Mouse (Mus musculus): ENCODE results near the gene Gm8298.

- TF ChIP-seq EP300 (IDR thresholded peaks at IDR 0.05; ENCODE audit: low read depth) (no peak), CTCF (IDR thresholded peaks at IDR 0.05; ENCODE audit: low read depth) (no peak)
Measured at GRCm38 (mm10) chr3:59924914-59925313, 64.1 kb downstream of the Gm8298 start, which contains the start of gene C130079G13Rik.
